Mouse (Mus musculus): ENCODE data around the gene B4galt7. TPM values are rescaled to one million over a fixed set of nuclear protein-coding genes. Genes with fewer than 3 reads are reported as not detected.

B4galt7 gene
- total and polyA plus RNA-seq, 3 experiments, result 15.0 to 19.9 TPM; not detected in 1

- peak within 1 kb of the TSS; percentile 95 to 97 for H3K4me3 ChIP-seq (ENCODE audit: control insufficient read depth in 1 of 2, insufficient read depth in 1 of 2, low read depth in 2 of 2, low read length in 2 of 2)
- H3K9me3 ChIP-seq (replicated peaks; ENCODE audit: insufficient read depth, low read length), result no peaks in the 10 kb centered on the region
- peak within 1 kb of the TSS; percentile 49 for H3K27ac ChIP-seq (ENCODE audit: control insufficient read depth, low read depth, low read length)
- peaks cover 24% of the 10 kb centered on the region for H3K79me2 ChIP-seq (ENCODE audit: control insufficient read depth, insufficient read depth, low read length, poor library complexity)
- H3K27me3 ChIP-seq (ENCODE audit: control insufficient read depth in 1 of 2, insufficient read depth in 2 of 2, low read length in 2 of 2), result no peaks in the 10 kb centered on the region
- H3K4me1 ChIP-seq (ENCODE audit: control insufficient read depth in 1 of 2, insufficient read depth in 2 of 2, low read length in 2 of 2), result peaks cover 0 to 6% of the 10 kb centered on the region in 2 experiments; a peak in 2 of 4 replicates
- peak; percentile 93 for TF ChIP-seq ELF1 (IDR thresholded peaks at IDR 0.05; ENCODE audit: low read depth, low read length)
- TF ChIP-seq ZKSCAN1 (IDR thresholded peaks at IDR 0.05; ENCODE audit: low read depth, low read length), result no peak
- TF ChIP-seq MAX (IDR thresholded peaks at IDR 0.05; ENCODE audit: low read length), result peak; percentile 88
- peak in 1 of 2 experiments; percentile 43; a peak in 1 of 4 replicates for TF ChIP-seq EP300 (IDR thresholded peaks at IDR 0.05; ENCODE audit: low read depth in 1 of 2, low read length in 2 of 2)
- peak; percentile 83 for TF ChIP-seq MYC (IDR thresholded peaks at IDR 0.05; ENCODE audit: low read depth, low read length)
- TF ChIP-seq MYB (IDR thresholded peaks at IDR 0.05; ENCODE audit: low read depth, low read length), result peak; percentile 62
- peak; percentile 82 to 91 (median 91) for TF ChIP-seq CTCF (IDR thresholded peaks at IDR 0.05 in 2 of 3, conservative IDR thresholded peaks at IDR 0.05 in 1 of 3; ENCODE audit: control insufficient read depth in 1 of 3, insufficient read depth in 1 of 3, low read depth in 2 of 3, low read length in 3 of 3, poor library complexity in 1 of 3, severe bottlenecking in 1 of 3)
- peak; percentile 82 to 93; a peak in 3 of 4 replicates for TF ChIP-seq POLR2A (IDR thresholded peaks at IDR 0.05; ENCODE audit: control insufficient read depth in 1 of 2, insufficient read depth in 1 of 2, low read depth in 1 of 2, low read length in 2 of 2, poor library complexity in 1 of 2)
- TF ChIP-seq HCFC1 (IDR thresholded peaks at IDR 0.05; ENCODE audit: low read depth, low read length), result peak; percentile 95
- TF ChIP-seq NRF1 (IDR thresholded peaks at IDR 0.05; ENCODE audit: insufficient read depth, low read depth, low read length, poor library complexity, severe bottlenecking), result peak; percentile 66
- peak; percentile 79 for TF ChIP-seq TCF12 (IDR thresholded peaks at IDR 0.05; ENCODE audit: low read depth, low read length)
- no peak for TF ChIP-seq MAFK (IDR thresholded peaks at IDR 0.05; ENCODE audit: borderline replicate concordance, low read depth, low read length)
- peak; percentile 88; the same call in 1 of the 2 replicates for TF ChIP-seq GABPA (IDR thresholded peaks at IDR 0.05; ENCODE audit: low read depth, low read length)
- no peak for TF ChIP-seq MEF2A (IDR thresholded peaks at IDR 0.05; ENCODE audit: extremely low read depth, insufficient replicate concordance, low read depth, low read length, poor library complexity, severe bottlenecking)
- peak; percentile 94 for TF ChIP-seq POLR2AphosphoS2 (IDR thresholded peaks at IDR 0.05; ENCODE audit: low read length)
- TF ChIP-seq ETS1 (IDR thresholded peaks at IDR 0.05; ENCODE audit: low read depth, low read length), result peak; percentile 48; the same call in 1 of the 2 replicates
- no peak for TF ChIP-seq MAZ (IDR thresholded peaks at IDR 0.05; ENCODE audit: low read depth, low read length)
- no peak for TF ChIP-seq JUND (IDR thresholded peaks at IDR 0.05; ENCODE audit: low read depth, low read length)
- TF ChIP-seq RAD21 (IDR thresholded peaks at IDR 0.05; ENCODE audit: low read depth, low read length), result no peak
- peak; percentile 98 for TF ChIP-seq SIN3A (IDR thresholded peaks at IDR 0.05; ENCODE audit: low read length)
- TF ChIP-seq MXI1 (IDR thresholded peaks at IDR 0.05; ENCODE audit: low read depth, low read length), result peak; percentile 93
- TF ChIP-seq USF2 (IDR thresholded peaks at IDR 0.05; ENCODE audit: borderline replicate concordance in 1 of 2, insufficient read depth in 1 of 2, low read depth in 1 of 2, low read length in 2 of 2), result no peak
- TF ChIP-seq UBTF (IDR thresholded peaks at IDR 0.05; ENCODE audit: borderline replicate concordance, insufficient read depth, low read depth, low read length), result no peak
- TF ChIP-seq ZC3H11A (IDR thresholded peaks at IDR 0.05; ENCODE audit: low read depth, low read length), result no peak
- TF ChIP-seq ZMIZ1 (IDR thresholded peaks at IDR 0.05; ENCODE audit: low read depth, low read length), result peak; percentile 78
- TF ChIP-seq SMC3 (IDR thresholded peaks at IDR 0.05; ENCODE audit: low read depth, low read length), result peak; percentile 53
- no peak for TF ChIP-seq E2F4 (IDR thresholded peaks at IDR 0.05; ENCODE audit: borderline replicate concordance, low read depth, low read length)
- 0 out of 2 replicates have a peak, but pooled peaks have one; percentile 19 for TF ChIP-seq USF1 (IDR thresholded peaks at IDR 0.05; ENCODE audit: low read depth, low read length)
- no peak for TF ChIP-seq POLR2AphosphoS5 (IDR thresholded peaks at IDR 0.05; ENCODE audit: borderline replicate concordance, low read depth, low read length)
- peak; percentile 84 for TF ChIP-seq TBP (IDR thresholded peaks at IDR 0.05; ENCODE audit: low read depth, low read length)
- TF ChIP-seq ZNF384 (IDR thresholded peaks at IDR 0.05; ENCODE audit: low read depth, low read length), result no peak
- TF ChIP-seq RCOR1 (IDR thresholded peaks at IDR 0.05; ENCODE audit: low read depth, low read length), result no peak
- peak; percentile 75 for TF ChIP-seq KAT2A (conservative IDR thresholded peaks at IDR 0.05; ENCODE audit: low read depth, low read length)
- peak; percentile 95 for TF ChIP-seq NELFE (IDR thresholded peaks at IDR 0.05; ENCODE audit: low read depth, low read length)
- DNase-seq (ENCODE audit: low read depth, low spot score), result peak; percentile 95
- peak within 1 kb of the TSS; percentile 95 for H3K9ac ChIP-seq (ENCODE audit: control insufficient read depth, low read depth, low read length, poor library complexity, severe bottlenecking)
- H3K36me3 ChIP-seq (ENCODE audit: control insufficient read depth in 1 of 2, insufficient read depth in 2 of 2, low read length in 2 of 2), result peaks cover 11 to 14% of the 10 kb centered on the region in 2 experiments
Observed at GRCm38 (mm10) chr13:55634639-55635127, 35.0 kb downstream of the B4galt7 start, which contains the start of gene Ddx46. Ddx46 (plus strand) TSS chr13:55635027.

Data from MEL (cell line).